Mouse (Mus musculus): ENCODE results near the gene Matk. TPM values are rescaled to one million over a fixed set of nuclear protein-coding genes. Genes with fewer than 3 reads are reported as not detected.
"Not testable (repeated sequence)": the region's sequence is repeated elsewhere in the genome, so short reads cannot be mapped to it uniquely, and the experiment has no call there.

Gene Matk
- 8.2 and 8.9 TPM in 2 replicates for polyA plus RNA-seq (2015; fragmentation: Nextera tagmentation; extraction: Ambion mirVana)

DNA sequence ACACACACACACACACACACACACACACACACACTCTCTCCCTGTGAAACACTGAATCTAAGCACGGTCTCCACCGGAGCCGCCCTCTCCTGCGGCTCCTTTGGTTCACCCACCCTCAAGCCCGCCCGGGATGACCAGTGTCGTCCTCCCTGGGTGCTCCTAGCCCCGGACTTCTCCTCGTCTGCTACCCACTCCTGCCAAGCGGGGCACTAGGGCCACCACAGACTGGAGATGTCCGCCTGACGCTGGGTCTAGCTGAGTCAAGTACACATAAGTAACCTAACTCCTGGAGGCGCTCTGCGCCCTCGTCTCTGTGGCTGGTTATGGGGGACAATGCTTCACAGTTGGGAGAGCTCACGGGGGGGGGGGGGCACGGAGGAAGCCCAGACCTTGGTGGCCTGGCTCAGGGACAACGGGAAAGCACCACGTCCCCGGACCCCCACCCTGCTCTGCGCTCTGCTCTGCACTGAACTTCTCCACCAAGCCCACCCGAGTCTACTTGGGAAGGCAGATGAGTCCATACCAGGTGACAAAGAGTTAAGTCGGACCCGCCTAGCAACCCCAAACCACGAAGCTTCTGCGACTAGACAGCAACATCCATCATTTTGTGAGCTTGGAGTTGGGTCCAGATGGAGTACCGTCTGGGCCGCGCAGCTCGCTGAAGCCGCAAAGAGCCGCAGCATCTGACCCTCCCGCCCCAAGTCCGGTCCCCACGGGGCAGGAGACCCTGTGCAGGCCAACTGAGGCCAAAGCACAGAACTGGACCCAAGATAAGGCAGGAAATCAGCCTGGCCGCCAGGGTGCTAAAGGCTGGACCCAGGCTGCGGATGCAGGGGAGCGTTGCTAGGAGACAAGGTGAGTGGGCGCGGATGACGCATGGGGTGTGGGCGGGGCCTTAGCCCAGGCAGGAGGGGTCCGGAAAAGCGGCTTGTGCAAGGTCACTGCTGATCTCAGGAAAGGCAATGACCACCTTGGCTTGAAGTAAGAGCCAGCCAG, at the start of gene Matk:
Gene Matk (plus strand): TSS at position 512 of the 996 bp plus-strand sequence.
- ATAC-seq (ENCODE audit: low FRiP score, low TSS enrichment): peak; percentile 15; the same call in 1 of the 2 replicates
- no peaks in the 10 kb centered on the region for H3K36me3 ChIP-seq (ENCODE audit: insufficient read depth, low read length)
- peak within 1 kb of the TSS; percentile 37 for H3K4me2 ChIP-seq (replicated peaks; ENCODE audit: low read depth, low read length)
- H3K9ac ChIP-seq (replicated peaks; ENCODE audit: low read length): no peak within 1 kb of the TSS
- H3K27ac ChIP-seq (ENCODE audit: low read length): no peak within 1 kb of the TSS
- H3K9me3 ChIP-seq (ENCODE audit: low read length): no peaks in the 10 kb centered on the region
- 0 out of 2 replicates have a peak within 1 kb of the TSS, but pooled peaks have one; percentile 1 for H3K4me3 ChIP-seq (ENCODE audit: low read length)
- peaks cover 46% of the 10 kb centered on the region for H3K27me3 ChIP-seq (ENCODE audit: insufficient read depth, low read length)
- H3K4me1 ChIP-seq (ENCODE audit: insufficient read depth, low read length): peaks cover 8% of the 10 kb centered on the region
- WGBS: 9% methylated on average over 44 of the region's 44 CpGs

DNA sequence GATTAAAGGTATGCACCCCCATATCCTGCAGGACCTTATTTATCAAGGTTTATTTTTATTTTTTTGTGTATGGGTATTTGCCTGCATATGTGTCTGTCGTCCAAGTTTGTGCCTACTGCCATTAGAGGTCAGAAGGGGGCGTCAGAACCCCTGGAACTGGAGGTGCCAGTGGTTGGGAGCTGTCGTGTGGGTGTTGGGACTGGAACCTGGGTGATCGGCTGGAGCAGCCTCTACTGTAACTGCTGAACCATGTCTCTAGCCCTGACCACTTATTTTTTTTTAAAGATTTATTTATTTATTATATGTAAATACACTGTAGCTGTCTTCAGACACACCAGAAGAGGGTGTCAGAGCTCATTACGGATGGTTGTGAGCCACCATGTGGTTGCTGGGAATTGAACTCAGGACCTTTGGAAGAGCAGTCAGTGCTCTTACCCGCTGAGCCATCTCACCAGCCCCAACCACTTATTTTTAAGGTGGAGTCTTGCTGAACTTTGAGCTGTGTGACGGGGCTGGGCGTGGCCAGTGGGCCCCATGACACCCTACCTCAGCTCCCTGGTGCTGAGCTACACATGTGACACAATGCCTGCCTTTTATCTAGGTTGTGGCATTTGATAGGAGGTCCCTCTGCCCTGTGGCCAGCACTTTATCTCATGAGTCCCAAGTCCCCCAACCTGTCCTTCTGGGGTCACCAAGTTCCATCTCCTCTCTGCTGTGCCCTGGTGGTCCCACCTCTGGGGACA, 49.6 kb upstream of the Matk start:
- H3K27me3 ChIP-seq (ENCODE audit: insufficient read depth, low read length): peaks cover 5% of the 10 kb centered on the region; the same call in 1 of the 2 replicates
- H3K27ac ChIP-seq (ENCODE audit: low read length): no peak overlapping the region
- ATAC-seq (ENCODE audit: low FRiP score, low TSS enrichment): no peak
- no peak overlapping the region for H3K4me2 ChIP-seq (replicated peaks; ENCODE audit: low read depth, low read length)
- no peaks in the 10 kb centered on the region for H3K4me1 ChIP-seq (ENCODE audit: insufficient read depth, low read length)
- no peaks in the 10 kb centered on the region for H3K36me3 ChIP-seq (ENCODE audit: insufficient read depth, low read length)
- 68% methylated on average over 8 of the region's 8 CpGs for WGBS
- no peaks in the 10 kb centered on the region for H3K9me3 ChIP-seq (ENCODE audit: low read length)
- H3K4me3 ChIP-seq (ENCODE audit: low read length): no peak overlapping the region
- no peak overlapping the region for H3K9ac ChIP-seq (replicated peaks; ENCODE audit: low read length)

DNA sequence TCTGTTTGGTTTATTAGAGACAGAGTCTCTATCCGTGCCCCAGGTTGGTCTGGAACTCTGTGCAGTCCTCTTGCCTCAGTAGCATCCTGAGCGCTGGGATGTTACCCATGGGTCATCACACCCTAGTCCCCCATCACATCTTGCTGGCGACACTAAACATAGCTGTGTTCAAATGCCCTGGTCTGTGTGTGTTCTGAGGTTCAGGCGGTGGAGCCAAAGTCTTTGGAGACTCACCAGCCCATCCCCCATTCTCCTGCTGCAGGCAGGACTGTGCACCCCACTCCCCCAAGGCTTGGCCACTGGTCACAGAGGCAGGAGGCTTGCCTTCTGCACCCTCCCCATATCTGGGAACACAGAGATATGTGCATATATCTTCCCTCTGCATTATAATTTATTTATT, 48.6 kb upstream of the Matk start:
- Histone ChIP-seq H3K4me1 (ENCODE audit: insufficient read depth, low read length) (no peaks in the 10 kb centered on the region), H3K27ac (ENCODE audit: low read length) (no peak overlapping the region), H3K9me3 (ENCODE audit: low read length) (no peaks in the 10 kb centered on the region), H3K4me3 (ENCODE audit: low read length) (no peak overlapping the region), H3K4me2 (replicated peaks; ENCODE audit: low read depth, low read length) (no peak overlapping the region), H3K36me3 (ENCODE audit: insufficient read depth, low read length) (no peaks in the 10 kb centered on the region), H3K9ac (replicated peaks; ENCODE audit: low read length) (no peak overlapping the region), H3K27me3 (ENCODE audit: insufficient read depth, low read length) (peaks cover 5% of the 10 kb centered on the region; the same call in 1 of the 2 replicates)
- no peak for ATAC-seq (ENCODE audit: low FRiP score, low TSS enrichment)
- 77% methylated on average over 4 of the region's 4 CpGs for WGBS

DNA sequence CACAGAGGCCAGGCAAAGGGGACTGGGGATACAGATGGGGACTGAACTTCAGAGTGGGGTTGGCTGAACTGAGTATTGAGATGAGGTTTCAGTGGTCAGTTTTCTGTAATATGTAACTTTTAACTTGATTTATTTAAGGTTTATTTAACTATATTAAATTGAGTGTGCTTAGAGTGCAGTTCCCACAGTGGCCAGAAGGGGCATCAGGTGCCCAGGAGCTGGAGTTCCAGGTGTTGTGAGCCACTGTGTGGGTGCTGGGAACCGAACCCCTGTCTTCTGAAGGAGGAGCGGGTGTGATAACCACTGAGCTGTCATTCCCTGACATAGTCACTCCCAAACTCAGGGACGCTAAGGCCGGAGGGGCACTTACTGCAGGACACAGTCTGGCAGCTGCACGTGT, 42.6 kb upstream of the Matk start:
- H3K4me3 ChIP-seq (ENCODE audit: low read length): no peak overlapping the region
- no peak overlapping the region for H3K9ac ChIP-seq (replicated peaks; ENCODE audit: low read length)
- no peak overlapping the region for H3K4me2 ChIP-seq (replicated peaks; ENCODE audit: low read depth, low read length)
- 93% methylated on average over 5 of the region's 5 CpGs for WGBS
- peaks cover 10% of the 10 kb centered on the region for H3K9me3 ChIP-seq (ENCODE audit: low read length)
- H3K27ac ChIP-seq (ENCODE audit: low read length): no peak overlapping the region
- H3K36me3 ChIP-seq (ENCODE audit: insufficient read depth, low read length): no peaks in the 10 kb centered on the region
- H3K4me1 ChIP-seq (ENCODE audit: insufficient read depth, low read length): no peaks in the 10 kb centered on the region
- ATAC-seq (ENCODE audit: low FRiP score, low TSS enrichment): no peak
- H3K27me3 ChIP-seq (ENCODE audit: insufficient read depth, low read length): no peaks in the 10 kb centered on the region; the same call in 1 of the 2 replicates

DNA sequence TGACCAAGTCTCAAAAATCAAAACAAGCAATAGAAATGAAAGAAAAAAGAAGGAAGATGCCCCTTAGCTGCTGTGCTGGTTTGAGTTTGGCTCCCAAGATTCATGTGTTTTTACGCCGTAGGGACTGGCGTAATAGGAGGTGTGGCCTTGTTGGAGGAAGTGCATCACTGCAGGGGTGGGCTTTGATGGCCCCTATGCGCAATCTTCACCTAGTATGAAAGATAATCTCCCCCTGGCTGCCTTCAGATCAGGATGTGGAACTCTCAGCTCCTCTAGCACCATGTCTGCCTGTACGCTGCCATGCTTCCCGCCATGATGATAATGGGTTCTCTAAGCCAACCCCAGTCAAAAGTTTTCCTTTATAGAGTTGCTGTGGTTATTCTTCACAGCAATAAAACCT, 36.5 kb upstream of the Matk start:
- Histone ChIP-seq H3K9me3 (ENCODE audit: low read length) (0 out of 2 replicates have a peak, but pooled peaks cover 5% of the 10 kb centered on the region), H3K4me1 (ENCODE audit: insufficient read depth, low read length) (no peaks in the 10 kb centered on the region), H3K36me3 (ENCODE audit: insufficient read depth, low read length) (no peaks in the 10 kb centered on the region), H3K27ac (ENCODE audit: low read length) (no peak overlapping the region), H3K27me3 (ENCODE audit: insufficient read depth, low read length) (peaks cover 7% of the 10 kb centered on the region; the same call in 1 of the 2 replicates), H3K4me3 (ENCODE audit: low read length) (no peak overlapping the region), H3K4me2 (replicated peaks; ENCODE audit: low read depth, low read length) (no peak overlapping the region), H3K9ac (replicated peaks; ENCODE audit: low read length) (no peak overlapping the region)
- 84% methylated on average over 6 of the region's 6 CpGs for WGBS
- no peak for ATAC-seq (ENCODE audit: low FRiP score, low TSS enrichment)

DNA sequence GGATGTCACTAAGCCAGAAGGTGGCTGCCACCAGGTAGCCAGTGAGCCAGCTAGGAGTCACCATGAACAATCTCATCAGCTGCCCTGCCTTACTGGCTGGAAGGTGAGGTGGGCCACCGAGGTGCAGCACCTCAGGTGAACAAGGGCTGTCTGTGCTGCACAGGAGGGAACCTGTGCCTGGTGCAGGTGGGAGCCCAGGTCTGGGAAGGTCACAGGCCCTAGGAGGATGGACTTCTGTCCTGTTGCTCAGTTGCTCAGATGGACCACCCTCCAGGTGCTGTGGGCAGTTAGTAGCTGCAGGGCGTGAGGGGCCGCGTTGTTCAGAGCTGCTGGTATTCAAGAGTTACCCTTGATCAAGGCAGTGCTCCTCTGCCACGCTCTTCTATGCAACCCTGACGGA, 35.9 kb upstream of the Matk start:
- 88% methylated on average over 6 of the region's 6 CpGs for WGBS
- Histone ChIP-seq H3K4me3 (ENCODE audit: low read length) (no peak overlapping the region), H3K9me3 (ENCODE audit: low read length) (0 out of 2 replicates have a peak, but pooled peaks cover 5% of the 10 kb centered on the region), H3K36me3 (ENCODE audit: insufficient read depth, low read length) (no peaks in the 10 kb centered on the region), H3K4me2 (replicated peaks; ENCODE audit: low read depth, low read length) (no peak overlapping the region), H3K4me1 (ENCODE audit: insufficient read depth, low read length) (no peaks in the 10 kb centered on the region), H3K27ac (ENCODE audit: low read length) (no peak overlapping the region), H3K27me3 (ENCODE audit: insufficient read depth, low read length) (peaks cover 7% of the 10 kb centered on the region; the same call in 1 of the 2 replicates), H3K9ac (replicated peaks; ENCODE audit: low read length) (no peak overlapping the region)
- ATAC-seq (ENCODE audit: low FRiP score, low TSS enrichment): no peak

DNA sequence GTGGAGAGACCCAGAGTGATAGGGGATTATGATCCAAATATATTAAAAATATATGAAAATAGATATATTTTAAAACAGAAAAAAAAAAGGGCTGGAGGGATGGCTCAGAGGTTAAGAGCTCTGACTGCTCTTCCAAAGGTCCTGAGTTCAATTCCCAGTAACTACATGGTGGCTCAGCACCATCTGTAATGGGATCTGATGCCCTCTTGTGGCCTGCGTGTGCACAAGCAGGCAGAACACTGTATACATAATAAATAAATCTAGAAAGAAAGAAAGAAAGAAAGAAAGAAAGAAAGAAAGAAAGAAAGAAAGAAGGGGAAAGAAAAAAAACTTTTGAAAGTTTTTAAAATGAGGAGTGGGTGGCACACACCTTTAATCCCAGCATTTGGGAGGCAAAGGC, 35.5 kb upstream of the Matk start:
- H3K9ac ChIP-seq (replicated peaks; ENCODE audit: low read length); H3K4me2 ChIP-seq (replicated peaks; ENCODE audit: low read depth, low read length); H3K36me3 ChIP-seq (ENCODE audit: insufficient read depth, low read length); H3K4me1 ChIP-seq (ENCODE audit: insufficient read depth, low read length); H3K9me3 ChIP-seq (ENCODE audit: low read length); H3K27ac ChIP-seq (ENCODE audit: low read length); H3K4me3 ChIP-seq (ENCODE audit: low read length); ATAC-seq (ENCODE audit: low FRiP score, low TSS enrichment); H3K27me3 ChIP-seq (ENCODE audit: insufficient read depth, low read length): not testable (repeated sequence)
- 19% methylated on average over 1 of the region's 1 CpGs for WGBS

DNA sequence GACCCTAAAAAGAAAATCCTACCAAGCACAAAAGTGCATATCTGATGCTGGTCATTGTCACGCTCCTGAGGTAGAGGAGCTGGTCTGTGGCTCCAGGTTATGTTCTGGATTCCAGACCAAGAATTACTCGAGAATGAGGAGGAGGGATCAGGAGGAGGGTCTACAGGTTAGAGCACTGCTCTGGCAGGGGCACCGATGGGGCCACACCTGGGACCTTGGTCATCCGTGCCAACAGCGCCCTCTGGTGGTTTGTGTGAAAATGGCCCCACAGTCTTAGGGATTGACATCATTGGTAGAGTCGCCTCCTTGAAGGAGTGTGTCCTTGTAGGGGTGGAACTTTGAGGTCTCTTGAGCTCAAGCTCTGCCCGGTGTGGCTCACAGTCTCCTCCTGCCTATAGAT, 34.8 kb upstream of the Matk start:
- no peak overlapping the region for H3K4me2 ChIP-seq (replicated peaks; ENCODE audit: low read depth, low read length)
- no peak overlapping the region for H3K4me3 ChIP-seq (ENCODE audit: low read length)
- no peaks in the 10 kb centered on the region for H3K4me1 ChIP-seq (ENCODE audit: insufficient read depth, low read length)
- peaks cover 7% of the 10 kb centered on the region; the same call in 1 of the 2 replicates for H3K27me3 ChIP-seq (ENCODE audit: insufficient read depth, low read length)
- no peaks in the 10 kb centered on the region for H3K9me3 ChIP-seq (ENCODE audit: low read length)
- H3K27ac ChIP-seq (ENCODE audit: low read length): no peak overlapping the region
- WGBS: 35% methylated on average over 7 of the region's 7 CpGs
- no peaks in the 10 kb centered on the region for H3K36me3 ChIP-seq (ENCODE audit: insufficient read depth, low read length)
- no peak for ATAC-seq (ENCODE audit: low FRiP score, low TSS enrichment)
- no peak overlapping the region for H3K9ac ChIP-seq (replicated peaks; ENCODE audit: low read length)

DNA sequence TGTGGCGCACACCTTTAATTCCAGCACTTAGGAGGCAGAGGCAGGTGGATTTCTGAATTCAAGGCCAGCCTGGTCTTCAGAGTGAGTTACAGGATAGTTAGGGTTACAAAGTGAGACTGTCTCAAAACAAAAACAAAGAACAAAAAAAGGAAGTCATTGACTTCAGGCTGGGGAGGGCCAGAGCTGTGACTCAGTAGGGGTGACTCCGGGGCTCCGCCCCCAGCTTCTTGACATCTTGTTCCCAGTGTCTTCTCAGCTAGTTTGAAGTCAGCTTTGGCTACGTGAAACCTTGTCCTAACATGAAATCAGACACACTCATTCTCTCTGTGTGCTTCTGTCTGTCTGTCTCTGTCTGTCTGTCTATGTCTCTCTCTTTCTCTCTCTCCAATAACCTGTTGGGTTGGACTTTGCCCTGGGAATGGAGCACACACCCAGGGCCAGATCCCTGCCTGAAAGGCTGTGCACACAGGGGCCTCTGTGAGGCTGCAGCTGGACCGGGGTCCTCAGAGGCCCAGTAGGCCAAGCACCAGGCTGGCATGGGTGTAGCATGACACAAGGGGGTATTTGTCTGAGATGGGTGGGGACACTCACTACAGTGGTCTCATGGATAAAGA, 31.2 kb upstream of the Matk start:
- 82% methylated on average over 5 of the region's 5 CpGs for WGBS
- no peak overlapping the region for H3K4me3 ChIP-seq (ENCODE audit: low read length)
- H3K27ac ChIP-seq (ENCODE audit: low read length): no peak overlapping the region
- H3K4me2 ChIP-seq (replicated peaks; ENCODE audit: low read depth, low read length): no peak overlapping the region
- no peaks in the 10 kb centered on the region for H3K9me3 ChIP-seq (ENCODE audit: low read length)
- H3K4me1 ChIP-seq (ENCODE audit: insufficient read depth, low read length): no peaks in the 10 kb centered on the region
- no peak overlapping the region for H3K9ac ChIP-seq (replicated peaks; ENCODE audit: low read length)
- H3K27me3 ChIP-seq (ENCODE audit: insufficient read depth, low read length): peaks cover 7% of the 10 kb centered on the region; the same call in 1 of the 2 replicates
- H3K36me3 ChIP-seq (ENCODE audit: insufficient read depth, low read length): no peaks in the 10 kb centered on the region
- ATAC-seq (ENCODE audit: low FRiP score, low TSS enrichment): no peak
